Mouse (Mus musculus): ENCODE results near the gene Trpm1.

DNA sequence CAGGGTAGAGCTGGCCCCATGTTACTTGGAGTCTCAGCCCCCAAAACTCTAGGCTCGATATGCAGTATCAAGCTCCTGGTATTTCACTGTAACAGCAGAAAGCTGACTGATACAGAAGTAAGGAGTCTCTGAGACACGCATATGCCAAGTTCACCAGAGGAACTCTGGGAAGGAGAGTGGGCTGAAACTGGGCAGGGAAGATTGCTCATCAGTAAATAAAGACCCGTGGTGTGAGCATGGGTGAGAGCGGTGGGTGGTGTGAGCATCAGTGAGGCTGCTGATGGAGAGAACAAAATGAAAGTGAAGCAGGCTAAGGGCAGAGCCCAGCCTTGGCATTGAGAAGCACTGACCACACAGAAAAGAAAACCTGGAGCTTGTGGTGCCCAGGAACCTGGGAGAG lies 62.0 kb downstream of the Trpm1 start:
- no peak for TF ChIP-seq CTCF (IDR thresholded peaks at IDR 0.05; ENCODE audit: low read depth)
- no peak for TF ChIP-seq EP300 (optimal IDR thresholded peaks at IDR 0.05)

All from stomach, postnatal 0 days (tissue).